21 mouse cellular contexts compared by ENCODE assay signal in the genomic region with DNA sequence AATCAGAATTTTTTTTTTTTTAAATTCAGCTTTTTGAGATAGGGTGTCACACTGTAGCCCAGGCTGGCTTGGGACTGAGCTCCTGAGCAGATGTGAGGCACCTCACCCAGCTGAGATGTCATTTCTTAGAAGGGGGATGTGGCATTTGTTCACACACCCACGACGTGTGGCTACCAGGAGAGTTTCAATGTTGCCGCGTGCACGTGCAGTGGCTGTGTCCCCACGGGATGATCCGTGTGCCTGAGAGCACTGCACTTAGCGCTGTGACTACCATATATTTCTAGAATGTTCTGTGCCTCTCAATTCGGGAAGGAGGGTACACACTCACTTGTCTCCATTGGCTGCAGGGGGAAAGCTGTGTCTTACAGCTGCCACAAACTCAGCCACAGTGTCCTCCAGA. TPM values are rescaled to one million over a fixed set of nuclear protein-coding genes. Genes with fewer than 3 reads are reported as not detected.
"Had no signal": no experiment of that assay in that cellular context is flagged by ENCODE, and none has a peak within 500 bp of the region (broad histone marks: within the 10 kb centered on the region; RNA-seq: fewer than 3 reads in every experiment).

No protein-coding gene starts in this region.

- ATAC-seq: intestine, embryonic 16.5 days; lung, postnatal 0 days; midbrain, embryonic 13.5 days had no signal

- DNase-seq: kidney, adult 2 months; kidney, postnatal 14 days; lung, adult 2 months; lung, postnatal 36 days; right cerebral cortex, adult 18-20 months; thymus, adult 2 months; thymus, postnatal 4 days had no signal

- H3K27me3 ChIP-seq: kidney, embryonic 15.5 days; stomach, embryonic 15.5 days had no signal

- H3K27ac ChIP-seq: kidney, embryonic 15.5 days; limb, embryonic 10.5 days; liver, embryonic 14.5 days; midbrain, embryonic 13.5 days; stomach, embryonic 15.5 days had no signal

- H3K9me3 ChIP-seq: kidney, embryonic 15.5 days; limb, embryonic 10.5 days; stomach, embryonic 15.5 days had no signal

- H3K4me2 ChIP-seq: kidney, embryonic 15.5 days; midbrain, embryonic 13.5 days; stomach, embryonic 15.5 days had no signal

- H3K4me3 ChIP-seq: kidney, embryonic 15.5 days; limb, embryonic 10.5 days; midbrain, embryonic 13.5 days; stomach, embryonic 15.5 days had no signal

- H3K9ac ChIP-seq: kidney, embryonic 15.5 days; liver, embryonic 14.5 days; midbrain, embryonic 13.5 days; stomach, embryonic 15.5 days had no signal

RNA-seq across cellular contexts. Expression of a gene that starts 14.3 kb away (rescaled TPM):
- total RNA-seq: layer of hippocampus, adult 8-10 months; layer of hippocampus, postnatal 14 days; left cerebral cortex, adult 18-20 months; left cerebral cortex, postnatal 10 days; megakaryocyte-erythroid progenitor cell, adult 5-6 weeks; midbrain, postnatal 0 days had no signal
- polyA plus RNA-seq: intestine, embryonic 16.5 days; kidney, embryonic 15.5 days; liver, embryonic 14.5 days; lung, postnatal 0 days; midbrain, embryonic 13.5 days; neural tube, embryonic 14.5 days; stomach, embryonic 15.5 days had no signal

RNA-seq across cellular contexts. Expression of a gene that starts 24.4 kb away (rescaled TPM):
- total RNA-seq: layer of hippocampus, adult 8-10 months; layer of hippocampus, postnatal 14 days; left cerebral cortex, postnatal 10 days; megakaryocyte-erythroid progenitor cell, adult 5-6 weeks; midbrain, postnatal 0 days had no signal
- polyA plus RNA-seq: limb, embryonic 10.5 days; midbrain, embryonic 13.5 days; midbrain, postnatal 0 days; neural tube, embryonic 14.5 days had no signal
